Mouse (Mus musculus) midbrain, embryonic 12.5 days (tissue): ENCODE measurements around the gene Fndc4. TPM values are rescaled to one million over a fixed set of nuclear protein-coding genes. Genes with fewer than 3 reads are reported as not detected.

Source experiments
- ATAC-seq: fragments of 200-750 bp; cut with Nextera tagmentation; 2 replicates; pipeline ENCODE4 v1.8.0; 2017; ENCODE audit warnings: low read depth, moderate TSS enrichment, moderate library complexity; ENCODE audit not compliant: low FRiP score
- H3K27ac ChIP-seq: fragments of 300-500 bp; sonication (generic); replicated peaks from 2 replicates; pipeline ENCODE4 v1.5.1; 2016; ENCODE audit warnings: mild to moderate bottlenecking
- H3K27me3 ChIP-seq: fragments of 300-500 bp; sonication (generic); 2 replicates; pipeline ENCODE4 v1.6.1; 2016; ENCODE audit warnings: mild to moderate bottlenecking
- H3K36me3 ChIP-seq: fragments of 300-500 bp; sonication (generic); 2 replicates; pipeline ENCODE4 v1.6.1; 2016
- H3K4me1 ChIP-seq: fragments of 300-500 bp; sonication (generic); 2 replicates; pipeline ENCODE4 v1.6.1; 2016
- H3K4me2 ChIP-seq: fragments of 300-500 bp; sonication (generic); replicated peaks from 2 replicates; pipeline ENCODE4 v1.6.1; 2016; ENCODE audit warnings: mild to moderate bottlenecking, moderate library complexity
- H3K4me3 ChIP-seq: fragments of 300-500 bp; sonication (generic); 2 replicates; pipeline ENCODE4 v1.5.1; 2016; ENCODE audit warnings: mild to moderate bottlenecking
- H3K9ac ChIP-seq: fragments of 300-500 bp; sonication (generic); replicated peaks from 2 replicates; pipeline ENCODE4 v1.6.1; 2016; ENCODE audit warnings: mild to moderate bottlenecking, moderate library complexity
- H3K9me3 ChIP-seq: fragments of 300-500 bp; sonication (generic); 2 replicates; pipeline ENCODE4 v1.6.1; 2016; ENCODE audit warnings: mild to moderate bottlenecking
- WGBS: fragments of 180-500 bp; shearing (Covaris S2); methylation state at CpG from one replicate; pipeline ENCODE4 v1.1.7; 2016; 5-methylcytosine and 5-hydroxymethylcytosine counted together
- polyA plus RNA-seq: library from polyadenylated mRNA; unstranded; fragments of >200 nt; fragmentation: Nextera tagmentation; extraction: Ambion mirVana; gene quantifications from 2 replicates; pipeline ENCODE4 v1.2.1, GENCODE M21; 2016

The Fndc4 gene
- polyA plus RNA-seq, 1 experiment from 2014 or later, result 57.8 TPM

DNA sequence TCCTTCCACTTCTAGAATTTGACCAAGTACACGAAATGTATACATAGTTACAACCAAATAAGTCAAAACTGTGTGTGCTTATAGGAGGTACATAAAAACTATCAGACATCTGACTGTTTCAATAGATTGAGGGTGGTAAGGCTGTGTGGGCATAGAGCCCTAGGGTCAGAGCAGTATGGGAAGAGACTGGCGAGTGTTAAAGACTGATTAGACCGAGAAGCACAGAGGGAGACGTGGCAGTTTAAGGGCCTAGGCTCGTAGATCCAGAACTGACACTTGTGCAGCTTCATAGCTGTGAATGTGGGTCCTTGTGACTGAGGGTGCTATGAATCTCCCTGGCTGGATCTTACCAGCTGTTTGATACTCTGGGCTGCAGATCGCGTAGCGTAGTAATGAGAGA, 41.0 kb downstream of the Fndc4 start:
- Histone ChIP-seq H3K27me3 (peaks cover 14% of the 10 kb centered on the region), H3K9ac (no peak overlapping the region), H3K4me2 (no peak overlapping the region), H3K4me3 (no peak overlapping the region), H3K4me1 (peaks cover 9% of the 10 kb centered on the region), H3K9me3 (no peaks in the 10 kb centered on the region), H3K36me3 (peaks cover 87% of the 10 kb centered on the region), H3K27ac (no peak overlapping the region)
- whole genome bisulfite sequencing, result 89% methylated on average over 8 of the region's 8 CpGs
- no peak for ATAC-seq

DNA sequence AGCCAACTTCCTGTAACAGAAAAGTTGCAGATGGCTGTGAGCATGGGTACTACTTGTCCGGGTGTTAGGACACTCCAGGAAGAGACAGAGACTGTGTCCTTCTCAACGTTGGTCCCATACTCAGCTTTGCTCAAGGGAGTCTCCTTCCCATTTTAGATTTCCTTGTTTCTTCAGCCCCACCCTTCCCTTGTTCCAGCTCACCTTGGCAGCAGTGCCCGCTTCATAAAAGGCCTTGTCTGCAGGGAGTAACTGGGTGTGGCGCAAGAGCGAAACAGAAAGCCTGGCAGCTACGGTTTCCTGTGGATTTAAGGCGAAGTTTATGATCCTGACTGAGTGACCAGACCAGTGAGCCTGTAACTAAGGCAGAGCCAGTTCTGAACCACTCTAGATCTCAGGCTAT, 41.4 kb downstream of the Fndc4 start:
- no peak overlapping the region for H3K4me2 ChIP-seq
- peaks cover 87% of the 10 kb centered on the region for H3K36me3 ChIP-seq

DNA sequence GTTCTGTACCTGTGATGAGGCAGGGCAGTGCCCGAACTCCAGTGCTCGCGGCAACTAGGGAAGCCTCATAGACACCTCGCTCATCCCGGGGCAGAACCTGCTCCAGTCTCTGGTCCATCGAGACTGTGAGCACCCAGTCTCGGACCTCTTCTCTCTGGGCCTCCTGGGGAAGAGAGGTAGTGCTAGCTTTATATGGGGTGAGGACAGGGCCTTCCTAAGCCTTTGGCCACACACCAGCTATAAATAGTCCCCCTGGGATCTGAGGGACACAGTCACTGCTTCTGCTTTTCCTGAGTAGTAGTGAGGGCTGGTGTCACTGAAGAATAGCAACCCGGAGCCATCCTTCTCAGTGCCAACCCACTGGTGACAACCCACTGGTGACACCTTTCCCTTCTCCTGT, 42.1 kb downstream of the Fndc4 start:
- 93% methylated on average over 8 of the region's 8 CpGs for WGBS

More for the DNA sequence above, 41.4 kb downstream of the Fndc4 start:
- no peaks in the 10 kb centered on the region for H3K9me3 ChIP-seq
- peaks cover 14% of the 10 kb centered on the region for H3K27me3 ChIP-seq
- no peak overlapping the region for H3K4me3 ChIP-seq
- 88% methylated on average over 7 of the region's 7 CpGs for WGBS
- no peak for ATAC-seq
- H3K4me1 ChIP-seq, result peaks cover 9% of the 10 kb centered on the region
- no peak overlapping the region for H3K9ac ChIP-seq
- H3K27ac ChIP-seq, result no peak overlapping the region

DNA sequence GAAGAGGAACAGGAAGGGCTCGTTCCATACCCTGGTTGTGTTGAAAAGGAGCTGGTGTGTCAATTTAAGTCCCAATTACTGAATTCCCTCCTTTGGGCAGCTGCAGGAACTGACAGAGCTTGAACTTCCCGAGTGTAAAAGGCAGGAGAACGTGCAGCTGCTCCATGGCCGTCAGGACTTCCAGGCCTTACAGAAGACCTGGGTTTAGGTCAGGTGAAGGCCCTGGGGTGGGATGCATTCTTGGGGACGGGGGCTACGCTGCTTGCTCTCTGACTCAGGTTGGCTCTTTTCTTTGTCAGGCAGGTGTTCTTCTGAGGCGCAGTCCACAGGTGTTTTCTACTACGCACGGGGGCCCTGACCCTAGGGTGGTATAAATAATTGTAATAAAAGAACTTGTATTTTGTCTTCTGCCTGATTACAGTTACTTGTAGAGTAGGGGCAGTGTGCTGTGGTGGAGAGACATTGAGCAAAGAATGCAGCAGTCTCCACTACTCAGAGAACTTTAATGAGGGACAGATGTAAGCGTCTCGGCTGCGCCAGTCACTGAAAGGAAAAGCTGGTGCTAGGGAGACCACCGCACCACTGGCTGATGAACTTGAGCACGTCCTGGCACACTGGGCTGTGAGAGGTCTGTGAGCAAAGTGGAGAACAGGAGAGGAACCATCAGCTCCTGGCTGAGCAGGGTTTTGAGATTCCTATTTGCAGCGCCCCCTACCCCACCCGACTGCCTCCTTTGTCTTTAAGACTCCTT, 42.9 kb downstream of the Fndc4 start:
- Histone ChIP-seq H3K27me3 (peaks cover 14% of the 10 kb centered on the region), H3K9me3 (no peaks in the 10 kb centered on the region), H3K27ac (no peak overlapping the region), H3K36me3 (peaks cover 88% of the 10 kb centered on the region), H3K4me1 (peaks cover 9% of the 10 kb centered on the region), H3K9ac (no peak overlapping the region), H3K4me3 (no peak overlapping the region), H3K4me2 (no peak overlapping the region)
- ATAC-seq, result no peak
- 83% methylated on average over 16 of the region's 16 CpGs for WGBS

More for the DNA sequence above, 42.1 kb downstream of the Fndc4 start:
- H3K4me3 ChIP-seq, result no peak overlapping the region
- no peaks in the 10 kb centered on the region for H3K9me3 ChIP-seq
- peaks cover 14% of the 10 kb centered on the region for H3K27me3 ChIP-seq
- H3K4me1 ChIP-seq, result peaks cover 9% of the 10 kb centered on the region
- no peak overlapping the region for H3K27ac ChIP-seq
- peaks cover 86% of the 10 kb centered on the region for H3K36me3 ChIP-seq
- H3K4me2 ChIP-seq, result no peak overlapping the region
- no peak for ATAC-seq
- no peak overlapping the region for H3K9ac ChIP-seq

DNA sequence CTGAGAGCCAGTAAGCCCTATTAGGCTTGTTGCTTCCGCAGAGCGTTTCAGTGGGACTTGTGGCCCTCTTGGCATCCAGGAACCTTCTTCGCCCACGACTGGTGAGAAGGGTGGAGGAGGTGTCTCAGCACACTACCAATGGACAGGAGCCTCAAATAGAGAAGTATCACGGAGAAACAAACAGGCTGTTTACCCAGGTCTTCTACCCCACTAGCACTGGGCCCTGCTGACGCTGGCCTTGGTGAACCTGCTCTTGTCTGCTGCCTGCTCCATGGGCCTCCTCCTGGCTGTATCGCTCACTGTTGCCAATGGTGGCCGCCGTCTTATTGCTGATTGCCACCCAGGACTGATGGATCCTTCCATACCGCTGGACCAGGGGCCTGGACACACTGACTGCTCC, 43.7 kb downstream of the Fndc4 start:
- H3K9me3 ChIP-seq, result no peaks in the 10 kb centered on the region
- peaks cover 89% of the 10 kb centered on the region for H3K36me3 ChIP-seq
- peaks cover 14% of the 10 kb centered on the region for H3K27me3 ChIP-seq
- H3K4me3 ChIP-seq, result no peak overlapping the region
- H3K4me2 ChIP-seq, result no peak overlapping the region; the same call in 1 of the 2 replicates
- H3K4me1 ChIP-seq, result peaks cover 9% of the 10 kb centered on the region
- no peak overlapping the region for H3K9ac ChIP-seq
- H3K27ac ChIP-seq, result no peak overlapping the region
- no peak for ATAC-seq
- WGBS, result 55% methylated on average over 10 of the region's 10 CpGs

DNA sequence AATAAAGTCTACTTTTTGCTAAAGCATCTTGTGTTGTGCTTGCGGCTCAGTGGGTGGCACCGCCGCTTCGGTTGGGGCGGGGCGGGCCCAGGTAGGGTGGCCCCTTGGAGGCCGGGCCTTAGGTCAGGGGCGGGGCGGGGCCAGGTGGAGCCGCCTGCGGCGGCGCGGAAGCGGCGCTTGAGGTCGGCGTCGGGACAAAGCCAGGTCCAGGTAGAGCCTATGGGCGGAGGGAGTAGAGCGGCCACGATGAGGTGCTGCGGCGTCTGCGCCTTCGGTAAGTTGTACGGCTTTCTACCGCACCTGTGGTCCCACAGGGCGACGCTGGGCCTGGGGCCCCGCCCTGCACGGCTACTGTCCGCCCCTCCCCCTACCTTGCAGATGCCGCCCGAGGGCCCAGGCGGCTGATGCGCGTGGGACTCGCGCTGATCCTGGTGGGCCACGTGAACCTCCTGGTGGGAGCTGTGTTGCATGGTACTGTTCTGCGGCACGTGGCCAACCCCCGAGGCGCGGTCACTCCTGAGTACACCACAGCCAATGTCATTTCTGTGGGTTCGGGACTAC, 44.3 kb downstream of the Fndc4 start, which contains the start of gene Krtcap3:
Gene Krtcap3 (plus strand): TSS at position 151 of the 561 bp plus-strand sequence.
- Histone ChIP-seq H3K4me2 (peak within 1 kb of the TSS; percentile 29), H3K4me1 (peaks cover 9% of the 10 kb centered on the region), H3K36me3 (peaks cover 92% of the 10 kb centered on the region), H3K9ac (peak within 1 kb of the TSS; percentile 28; the same call in 1 of the 2 replicates), H3K27me3 (peaks cover 14% of the 10 kb centered on the region), H3K4me3 (0 out of 2 replicates have a peak within 1 kb of the TSS, but pooled peaks have one; percentile 10), H3K9me3 (no peaks in the 10 kb centered on the region), H3K27ac (no peak within 1 kb of the TSS)
- 21% methylated on average over 47 of the region's 47 CpGs for WGBS
- peak; percentile 41; the same call in 1 of the 2 replicates for ATAC-seq

DNA sequence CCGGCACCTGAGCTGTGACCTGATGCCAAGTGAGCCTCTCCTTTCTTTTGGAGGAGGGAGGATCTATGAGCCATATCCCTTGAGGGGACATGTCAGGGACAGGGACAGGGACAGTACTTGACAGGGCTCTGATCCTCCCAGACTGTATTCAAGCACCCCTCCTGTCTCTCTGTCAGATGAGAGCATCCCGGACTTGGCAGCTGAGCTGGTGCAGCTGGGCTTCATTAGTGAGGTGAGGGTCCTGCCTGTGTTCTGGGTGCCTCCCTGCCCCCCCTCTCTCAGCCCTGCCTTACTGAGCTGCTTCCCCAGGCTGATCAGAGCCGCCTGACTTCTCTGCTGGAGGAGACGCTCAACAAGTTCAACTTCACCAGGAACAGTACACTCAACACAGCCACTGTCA, 45.2 kb downstream of the Fndc4 start:
- Histone ChIP-seq H3K27me3 (peaks cover 14% of the 10 kb centered on the region), H3K9ac (no peak overlapping the region), H3K36me3 (peaks cover 96% of the 10 kb centered on the region), H3K4me3 (no peak overlapping the region), H3K27ac (no peak overlapping the region), H3K4me1 (peaks cover 9% of the 10 kb centered on the region), H3K4me2 (no peak overlapping the region), H3K9me3 (no peaks in the 10 kb centered on the region)
- ATAC-seq, result no peak
- WGBS, result 65% methylated on average over 4 of the region's 4 CpGs

Other genes with a start within 250 kb of the Fndc4 start
- gene Atraid, start 247.8 kb downstream of the Fndc4 start, polyA plus RNA-seq, result 117 and 120 TPM in 2 replicates
- 11.7 and 12.9 TPM in 2 replicates for gene Slc5a6, start 247.2 kb downstream of the Fndc4 start, polyA plus RNA-seq
- 39.2 and 39.7 TPM in 2 replicates for gene Cad, start 241.3 kb downstream of the Fndc4 start, polyA plus RNA-seq
- gene Dnajc5g, start 189.8 kb downstream of the Fndc4 start, polyA plus RNA-seq, result not detected in 2 replicates
- gene Slc30a3, start 187.8 kb downstream of the Fndc4 start, polyA plus RNA-seq, result 10.7 and 11.2 TPM in 2 replicates
- gene Trim54, start 179.4 kb downstream of the Fndc4 start, polyA plus RNA-seq, result not detected in 2 replicates
- gene Ucn, start 157.3 kb downstream of the Fndc4 start, polyA plus RNA-seq, result not detected in 2 replicates
- 53.1 and 56.8 TPM in 2 replicates for gene Mpv17, start 141.8 kb downstream of the Fndc4 start, polyA plus RNA-seq
- gene Gm29609, start 116.2 kb downstream of the Fndc4 start, polyA plus RNA-seq, result 1.3 and 3.6 TPM in 2 replicates
- 97.3 and 97.6 TPM in 2 replicates for gene Gtf3c2, start 115.9 kb downstream of the Fndc4 start, polyA plus RNA-seq
- gene Snx17, start 102.9 kb downstream of the Fndc4 start, polyA plus RNA-seq, result 141 and 153 TPM in 2 replicates
- 65.6 and 68.0 TPM in 2 replicates for gene Eif2b4, start 102.7 kb downstream of the Fndc4 start, polyA plus RNA-seq
- gene Zfp513, start 93.8 kb downstream of the Fndc4 start, polyA plus RNA-seq, result 22.0 and 25.2 TPM in 2 replicates
- gene Ppm1g, start 75.4 kb downstream of the Fndc4 start, polyA plus RNA-seq, result 163 and 167 TPM in 2 replicates
- gene Nrbp1, start 55.2 kb downstream of the Fndc4 start, polyA plus RNA-seq, result 144 and 151 TPM in 2 replicates
- gene Gm9970, start 54.8 kb downstream of the Fndc4 start, polyA plus RNA-seq, result 0.63 and 0.71 TPM in 2 replicates
- 3.3 and 4.7 TPM in 2 replicates for gene Krtcap3, start 44.4 kb downstream of the Fndc4 start, polyA plus RNA-seq
- gene Ift172, start 5.0 kb downstream of the Fndc4 start, polyA plus RNA-seq, result 50.7 and 56.1 TPM in 2 replicates
- gene Gckr, start 1.4 kb upstream of the Fndc4 start, polyA plus RNA-seq, result 0.20 and 0.48 TPM in 2 replicates
- gene Zfp512, start 156.4 kb upstream of the Fndc4 start, polyA plus RNA-seq, result 99.2 and 103 TPM in 2 replicates
- 0.22 TPM in 1 of 2 replicates, not detected in the other for gene 4930548H24Rik, start 189.7 kb upstream of the Fndc4 start, polyA plus RNA-seq
- gene Gpn1, start 198.7 kb upstream of the Fndc4 start, polyA plus RNA-seq, result 70.9 and 72.3 TPM in 2 replicates
- 37.7 and 39.2 TPM in 2 replicates for gene Slc4a1ap, start 230.9 kb upstream of the Fndc4 start, polyA plus RNA-seq
- gene Supt7l, start 231.7 kb upstream of the Fndc4 start, polyA plus RNA-seq, result 29.9 and 30.4 TPM in 2 replicates